Mouse (Mus musculus) CH12.LX (cell line): ENCODE data around the gene Ifi205. TPM values are rescaled to one million over a fixed set of nuclear protein-coding genes. Genes with fewer than 3 reads are reported as not detected.
"Not testable (repeated sequence)": the region's sequence is repeated elsewhere in the genome, so short reads cannot be mapped to it uniquely, and the experiment has no call there.

Source experiments
- DNase-seq: peaks from one replicate; pipeline ENCODE4 v3.0.0-alpha.2; 2013; ENCODE audit errors: extremely low read depth
- H3K27ac ChIP-seq: 2 replicates; pipeline ENCODE4 v1.5.1; 2012; ENCODE audit warnings: low read depth, mild to moderate bottlenecking, control low read depth, moderate library complexity; ENCODE audit not compliant: insufficient read depth
- H3K27me3 ChIP-seq: replicated peaks from 2 replicates; pipeline ENCODE3; 2012; ENCODE audit warnings: inconsistent platforms
- H3K36me3 ChIP-seq, 2 experiments: replicated peaks in 1 of 2; 2 replicates each; pipeline versions ENCODE3 to v1.6.1; 2012; ENCODE audit warnings: inconsistent platforms in 1 of 2, low read length in 1 of 2, mild to moderate bottlenecking in 1 of 2, mixed read lengths in 1 of 2, moderate library complexity in 1 of 2; ENCODE audit not compliant: control insufficient read depth in 1 of 2, insufficient read depth in 1 of 2
- H3K4me1 ChIP-seq, 2 experiments: 2 replicates each; pipeline ENCODE4 v1.6.1; 2012; ENCODE audit warnings: inconsistent platforms in 1 of 2, moderate library complexity in 1 of 2; ENCODE audit not compliant: insufficient read depth in 2 of 2, control insufficient read depth in 1 of 2
- H3K4me2 ChIP-seq: 2 replicates; pipeline ENCODE4 v1.6.1; 2012; ENCODE audit warnings: low read depth, mild to moderate bottlenecking, control low read depth; ENCODE audit not compliant: poor library complexity, insufficient read depth, severe bottlenecking
- H3K4me3 ChIP-seq, 3 experiments: fragments of 150-350 bp in 1 of 3; sonication (generic) in 1 of 3; replicated peaks in 1 of 3; 2 replicates each; pipeline versions ENCODE3 to v1.5.1; 2011 to 2012; ENCODE audit warnings: low read depth in 2 of 3, low read length in 2 of 3, mild to moderate bottlenecking in 2 of 3, moderate library complexity in 2 of 3, control low read depth in 1 of 3, improper control_type of control experiment in 1 of 3, inconsistent platforms in 1 of 3, mixed read lengths in 1 of 3; ENCODE audit not compliant: poor library complexity in 1 of 3
- H3K79me2 ChIP-seq: replicated peaks from 2 replicates; pipeline ENCODE4 v1.6.1; 2012; ENCODE audit warnings: mild to moderate bottlenecking, moderate library complexity; ENCODE audit not compliant: control insufficient read depth, poor library complexity, insufficient read depth, severe bottlenecking; ENCODE audit errors: extremely low read depth
- H3K9ac ChIP-seq: 2 replicates; pipeline ENCODE4 v1.6.1; 2012; ENCODE audit warnings: low read depth, mild to moderate bottlenecking, control low read depth, moderate library complexity; ENCODE audit not compliant: insufficient read depth
- H3K9me3 ChIP-seq: replicated peaks from 2 replicates; pipeline ENCODE3; 2012; ENCODE audit warnings: low read length, inconsistent platforms, mixed read lengths
- CHD1 ChIP-seq: IDR thresholded peaks from 2 replicates; pipeline ENCODE4 v1.6.1; 2012; ENCODE audit warnings: low read depth, low read length, improper control_type of control experiment, inconsistent platforms
- CHD2 ChIP-seq: IDR thresholded peaks from 2 replicates; pipeline ENCODE4 v1.6.1; 2011; ENCODE audit warnings: low read length, improper control_type of control experiment
- E2F4 ChIP-seq: IDR thresholded peaks from 2 replicates; pipeline ENCODE4 v1.6.1; 2011; ENCODE audit warnings: low read depth, low read length, improper control_type of control experiment; ENCODE audit not compliant: insufficient replicate concordance
- ELF1 ChIP-seq: IDR thresholded peaks from 2 replicates; pipeline ENCODE4 v1.6.1; 2014; ENCODE audit warnings: low read depth, mild to moderate bottlenecking, inconsistent platforms, low read length, improper control_type of control experiment
- EP300 ChIP-seq: IDR thresholded peaks from 2 replicates; pipeline ENCODE4 v1.6.1; 2011; ENCODE audit warnings: low read length, improper control_type of control experiment
- ETS1 ChIP-seq: conservative IDR thresholded peaks from 2 replicates; pipeline ENCODE4 v1.6.1; 2012; ENCODE audit warnings: low read depth, mild to moderate bottlenecking, inconsistent platforms, low read length, improper control_type of control experiment, moderate library complexity
- GABPA ChIP-seq: IDR thresholded peaks from 2 replicates; pipeline ENCODE4 v1.6.1; 2012; ENCODE audit warnings: low read depth, low read length, improper control_type of control experiment, inconsistent platforms; ENCODE audit not compliant: insufficient replicate concordance
- HCFC1 ChIP-seq: IDR thresholded peaks from 2 replicates; pipeline ENCODE4 v1.6.1; 2012; ENCODE audit warnings: low read depth, mild to moderate bottlenecking, inconsistent platforms, low read length, improper control_type of control experiment
- IRF4 ChIP-seq: IDR thresholded peaks from 2 replicates; pipeline ENCODE4 v1.6.1; 2014; ENCODE audit warnings: low read depth, mild to moderate bottlenecking, inconsistent platforms, low read length, improper control_type of control experiment
- JUN ChIP-seq: IDR thresholded peaks from 2 replicates; pipeline ENCODE4 v1.6.1; 2011; ENCODE audit warnings: low read depth, mild to moderate bottlenecking, low read length, improper control_type of control experiment, moderate library complexity; ENCODE audit not compliant: insufficient read depth
- JUND ChIP-seq: conservative IDR thresholded peaks from 2 replicates; pipeline ENCODE4 v1.6.1; 2011; ENCODE audit warnings: low read depth, low read length, improper control_type of control experiment
- MAFK ChIP-seq: IDR thresholded peaks from 2 replicates; pipeline ENCODE4 v1.6.1; 2011; ENCODE audit warnings: low read length, improper control_type of control experiment; ENCODE audit not compliant: insufficient replicate concordance
- MAX ChIP-seq: IDR thresholded peaks from 2 replicates; pipeline ENCODE4 v1.6.1; 2011; ENCODE audit warnings: low read length, improper control_type of control experiment
- MXI1 ChIP-seq: IDR thresholded peaks from 2 replicates; pipeline ENCODE4 v1.6.1; 2011; ENCODE audit warnings: mild to moderate bottlenecking, low read depth, low read length, improper control_type of control experiment
- MYC ChIP-seq: IDR thresholded peaks from 2 replicates; pipeline ENCODE4 v1.6.1; 2011; ENCODE audit warnings: low read depth, mild to moderate bottlenecking, improper control_type of control experiment, low read length
- NRF1 ChIP-seq: IDR thresholded peaks from 2 replicates; pipeline ENCODE4 v1.6.1; 2014; ENCODE audit warnings: low read depth, mild to moderate bottlenecking, inconsistent platforms, low read length, improper control_type of control experiment, moderate library complexity
- PAX5 ChIP-seq: IDR thresholded peaks from 2 replicates; pipeline ENCODE4 v1.6.1; 2012; ENCODE audit warnings: low read length, inconsistent platforms, mixed read lengths
- POLR2A ChIP-seq: IDR thresholded peaks from 2 replicates; pipeline ENCODE4 v1.6.1; 2011; ENCODE audit warnings: low read depth, mild to moderate bottlenecking, improper control_type of control experiment, low read length
- POLR2AphosphoS2 ChIP-seq: IDR thresholded peaks from 2 replicates; pipeline ENCODE4 v1.6.1; 2011; ENCODE audit warnings: low read depth, low read length, improper control_type of control experiment
- TBP ChIP-seq: conservative IDR thresholded peaks from 2 replicates; pipeline ENCODE4 v1.6.1; 2011; ENCODE audit warnings: low read depth, low read length, improper control_type of control experiment
- TCF12 ChIP-seq: IDR thresholded peaks from 2 replicates; pipeline ENCODE4 v1.6.1; 2014; ENCODE audit warnings: low read depth, mild to moderate bottlenecking, inconsistent platforms, low read length, improper control_type of control experiment
- ZC3H11A ChIP-seq: IDR thresholded peaks from 2 replicates; pipeline ENCODE4 v1.6.1; 2012; ENCODE audit warnings: low read depth, mild to moderate bottlenecking, inconsistent platforms, low read length, improper control_type of control experiment
- ZKSCAN1 ChIP-seq: IDR thresholded peaks from 2 replicates; pipeline ENCODE4 v1.6.1; 2012; ENCODE audit warnings: low read depth, inconsistent platforms, low read length, improper control_type of control experiment, borderline replicate concordance
- dilution Hi-C: fragments of 300-500 bp; cut with MboI; formaldehyde crosslinking; loops from 2 replicates; pipeline ENCODE4 v1.14.3; 2020; ENCODE audit warnings: low sequenced_read_pairs; ENCODE audit not compliant: extremely low pct_unique_long_range_greater_than_20kb, extremely low pct_ligation_motif_present
- in situ Hi-C: fragments of 300-500 bp; cut with MboI; formaldehyde crosslinking; loops from 3 replicates; pipeline ENCODE4 v1.14.3; 2019; ENCODE audit warnings: low sequenced_read_pairs, low pct_ligation_motif_present, low pct_unique_long_range_greater_than_20kb, mixed read lengths
- polyA plus RNA-seq: library from polyadenylated mRNA; unstranded; fragments of >175 nt; gene quantifications from 2 replicates; pipeline ENCODE4 v1.2.1, GENCODE M21; 2012; ENCODE audit warnings: low read depth; ENCODE audit not compliant: insufficient read length
- total RNA-seq, 2 experiments: library from RNA; depleted of rRNA; stranded (reverse); fragments of 300-350 nt in 1 of 2; fragments of >200 nt in 1 of 2; gene quantifications; 2 replicates each; pipeline ENCODE4 v1.2.3; 2012 to 2014

Gene Ifi205
- total and polyA plus RNA-seq, 3 experiments = 0.17 to 0.35 (median 0.17) TPM

GRCm38 (mm10) chr1:174038480-174038879 is 6.9 kb upstream of the Ifi205 start:
- in situ Hi-C loops = no loop called here

GRCm38 (mm10) chr1:174035841-174036240 is 4.2 kb upstream of the Ifi205 start:
- Histone ChIP-seq H3K4me2 (no peak overlapping the region), H3K9me3 (no peaks in the 10 kb centered on the region), H3K9ac (no peak overlapping the region), H3K4me3 (no peak overlapping the region), H3K79me2 (no peaks in the 10 kb centered on the region), H3K27me3 (no peaks in the 10 kb centered on the region), H3K4me1 (peaks cover 0 to 10% of the 10 kb centered on the region in 2 experiments; a peak in 1 of 4 replicates), H3K36me3 (no peaks in the 10 kb centered on the region), H3K27ac (no peak overlapping the region)
- dilution Hi-C loops = no loop called here
- in situ Hi-C loops = no loop called here
- no peak for DNase-seq
- TF ChIP-seq JUN (no peak), IRF4 (no peak), MAFK (no peak), ZC3H11A (no peak), POLR2AphosphoS2 (no peak), ZKSCAN1 (no peak), HCFC1 (no peak), ELF1 (no peak), CHD1 (no peak), TBP (no peak), ETS1 (no peak), CHD2 (no peak), MAX (no peak), GABPA (no peak), PAX5 (no peak)

More at GRCm38 (mm10) chr1:174038480-174038879, 6.9 kb upstream of the Ifi205 start:
- no peak overlapping the region for H3K4me3 ChIP-seq
- peaks cover 0 to 3% of the 10 kb centered on the region in 2 experiments for H3K36me3 ChIP-seq
- DNase-seq = no peak
- no peak overlapping the region for H3K9ac ChIP-seq
- dilution Hi-C loops = no loop called here
- no peak overlapping the region for H3K27ac ChIP-seq
- no peaks in the 10 kb centered on the region for H3K27me3 ChIP-seq
- TF ChIP-seq MYC (no peak), JUND (no peak), ZC3H11A (no peak), POLR2A (no peak), GABPA (no peak), EP300 (no peak), NRF1 (no peak), MXI1 (no peak), TCF12 (no peak), E2F4 (no peak), HCFC1 (no peak)
- H3K9me3 ChIP-seq = no peaks in the 10 kb centered on the region
- H3K79me2 ChIP-seq = no peaks in the 10 kb centered on the region
- peaks cover 3 to 25% of the 10 kb centered on the region in 2 experiments; a peak in 3 of 4 replicates for H3K4me1 ChIP-seq
- H3K4me2 ChIP-seq = no peak overlapping the region

GRCm38 (mm10) chr1:174007050-174007449 is 24.6 kb downstream of the Ifi205 start:
- H3K79me2 ChIP-seq, H3K36me3 ChIP-seq, H3K4me3 ChIP-seq, H3K4me1 ChIP-seq, H3K4me2 ChIP-seq, H3K9me3 ChIP-seq, H3K9ac ChIP-seq, H3K27ac ChIP-seq, DNase-seq, dilution Hi-C loops, in situ Hi-C loops, H3K27me3 ChIP-seq: not testable (repeated sequence)
